19 mouse cellular contexts compared by ENCODE assay signal in the genomic region with DNA sequence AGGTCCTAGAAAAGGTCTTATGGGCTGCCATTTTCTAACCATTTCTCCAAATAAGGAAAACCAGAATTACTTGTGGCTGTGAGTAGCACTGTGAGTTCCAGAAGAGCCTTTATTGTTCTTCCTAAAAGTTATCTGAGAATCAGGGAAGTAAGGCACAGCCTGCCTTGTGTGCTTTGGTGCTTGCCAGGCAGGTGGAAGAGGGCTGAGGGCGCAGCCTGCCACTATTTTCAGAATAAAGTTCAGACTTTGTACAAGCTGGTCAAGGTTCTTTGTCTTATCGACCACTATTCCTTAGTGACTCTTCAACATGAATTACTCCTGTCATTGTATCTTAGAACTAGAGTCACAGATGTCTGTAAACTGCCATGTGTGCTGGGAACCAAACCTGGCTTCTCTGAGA.
A peak's percentile ranks its signal among the peaks of the same experiment; 100 is the strongest.
DNase-seq lines count a peak whose midpoint lies in the region; ATAC-seq and TF ChIP-seq lines count a peak whose summit lies in the region.
"Had no signal": no experiment of that assay in that cellular context is flagged by ENCODE, and none has a peak within 500 bp of the region (broad histone marks: within the 10 kb centered on the region; RNA-seq: fewer than 3 reads in every experiment).

No protein-coding gene starts in this region.

- TF ChIP-seq RAD21 in MEL (IDR thresholded peaks at IDR 0.05; ENCODE audit: low read depth, low read length) = no peak

- TF ChIP-seq CTCF in MEL (IDR thresholded peaks at IDR 0.05 in 2 of 3, conservative IDR thresholded peaks at IDR 0.05 in 1 of 3; ENCODE audit: control insufficient read depth in 1 of 3, insufficient read depth in 1 of 3, low read depth in 2 of 3, low read length in 3 of 3, poor library complexity in 1 of 3, severe bottlenecking in 1 of 3) = no peak
- TF ChIP-seq CTCF in embryonic fibroblast, embryonic 13.5 days (IDR thresholded peaks at IDR 0.05; ENCODE audit: borderline replicate concordance, insufficient read depth, low read length) = no peak
- no peak for TF ChIP-seq CTCF in small intestine, adult 2 months (IDR thresholded peaks at IDR 0.05; ENCODE audit: extremely low read depth, insufficient read length, insufficient replicate concordance, low read depth, low read length)

- H3K4me1 ChIP-seq in heart, embryonic 12.5 days (replicated peaks) = peaks cover 56% of the 10 kb centered on the region
- H3K4me1 ChIP-seq in MEL (ENCODE audit: control insufficient read depth in 1 of 2, insufficient read depth in 2 of 2, low read length in 2 of 2) = no peaks in the 10 kb centered on the region
- peaks cover 17% of the 10 kb centered on the region for H3K4me1 ChIP-seq in embryonic fibroblast, embryonic 13.5 days (ENCODE audit: control insufficient read depth, insufficient read depth, low read length)
- H3K4me1 ChIP-seq in small intestine, adult 2 months (ENCODE audit: control insufficient read depth, insufficient read depth, insufficient read length, low read length) = peaks cover 17% of the 10 kb centered on the region
- H3K4me1 ChIP-seq: neural tube, embryonic 13.5 days had no signal

- no peak for DNase-seq in heart, adult 8-10 months (ENCODE audit: low spot score)
- DNase-seq in MEL (ENCODE audit: low read depth, low spot score) = peak; percentile 9
- no peak for DNase-seq in frontal cortex, adult 2 months (ENCODE audit: extremely low spot score in 1 of 2, low spot score in 1 of 2)
- no peak for DNase-seq in embryo, embryonic 11 days
- DNase-seq: adrenal gland, adult 8-10 months; cerebellum, adult 9-11 months; kidney, adult 8-10 months; kidney, postnatal 25 days; lung, postnatal 14 days; midbrain, embryonic 14.5 days; right cerebral cortex, adult 18-20 months had no signal

- H3K27ac ChIP-seq in heart, embryonic 12.5 days (ENCODE audit: poor library complexity, severe bottlenecking) = peak overlapping the region; percentile 84
- no peak overlapping the region for H3K27ac ChIP-seq in MEL (ENCODE audit: control insufficient read depth, low read depth, low read length)
- H3K27ac ChIP-seq in embryonic fibroblast, embryonic 13.5 days (ENCODE audit: insufficient read depth, low read length) = peak overlapping the region; percentile 70
- peak overlapping the region; percentile 9; the same call in 1 of the 2 replicates for H3K27ac ChIP-seq in small intestine, adult 2 months (ENCODE audit: insufficient read depth, low read depth, low read length)
- H3K27ac ChIP-seq: neural tube, embryonic 13.5 days had no signal

- WGBS in heart, embryonic 12.5 days = 90% methylated on average over 2 of the region's 2 CpGs
- 34% methylated on average over 2 of the region's 2 CpGs for WGBS in small intestine, adult 2 months

- TF ChIP-seq EP300 in MEL (IDR thresholded peaks at IDR 0.05; ENCODE audit: low read depth in 1 of 2, low read length in 2 of 2) = no peak

- no peak for TF ChIP-seq POLR2A in MEL (IDR thresholded peaks at IDR 0.05; ENCODE audit: control insufficient read depth in 1 of 2, insufficient read depth in 1 of 2, low read depth in 1 of 2, low read length in 2 of 2, poor library complexity in 1 of 2)
- TF ChIP-seq POLR2A in embryonic fibroblast, embryonic 13.5 days (IDR thresholded peaks at IDR 0.05; ENCODE audit: low read depth, low read length) = no peak
- no peak for TF ChIP-seq POLR2A in small intestine, adult 2 months (IDR thresholded peaks at IDR 0.05; ENCODE audit: low read depth, low read length)

- H3K36me3 ChIP-seq in heart, embryonic 12.5 days = no peaks in the 10 kb centered on the region
- no peaks in the 10 kb centered on the region; a peak in 3 of 4 replicates for H3K36me3 ChIP-seq in MEL (ENCODE audit: control insufficient read depth in 1 of 2, insufficient read depth in 2 of 2, low read length in 2 of 2)
- H3K36me3 ChIP-seq in small intestine, adult 2 months (ENCODE audit: control insufficient read depth, insufficient read depth, low read length) = peaks cover 33% of the 10 kb centered on the region
- H3K36me3 ChIP-seq: embryonic facial prominence, embryonic 13.5 days; neural tube, embryonic 13.5 days had no signal

- ATAC-seq in heart, embryonic 12.5 days (ENCODE audit: insufficient number of reproducible peaks, low FRiP score) = no peak
- ATAC-seq: forebrain, embryonic 16.5 days; hindbrain, embryonic 16.5 days; Patski had no signal

- no peaks in the 10 kb centered on the region for H3K9me3 ChIP-seq in heart, embryonic 12.5 days (replicated peaks)
- H3K9me3 ChIP-seq in MEL (replicated peaks; ENCODE audit: insufficient read depth, low read length) = no peaks in the 10 kb centered on the region
- H3K9me3 ChIP-seq: embryonic facial prominence, embryonic 13.5 days; neural tube, embryonic 13.5 days had no signal

- no peaks in the 10 kb centered on the region for H3K79me2 ChIP-seq in MEL (ENCODE audit: control insufficient read depth, insufficient read depth, low read length, poor library complexity)

- no peak overlapping the region for H3K4me3 ChIP-seq in heart, embryonic 12.5 days
- no peak overlapping the region for H3K4me3 ChIP-seq in MEL (ENCODE audit: control insufficient read depth in 1 of 2, insufficient read depth in 1 of 2, low read depth in 2 of 2, low read length in 2 of 2)
- H3K4me3 ChIP-seq in embryonic fibroblast, embryonic 13.5 days (ENCODE audit: insufficient read depth, low read length) = no peak overlapping the region
- H3K4me3 ChIP-seq in small intestine, adult 2 months (ENCODE audit: low read depth, low read length) = no peak overlapping the region
- H3K4me3 ChIP-seq: embryonic facial prominence, embryonic 13.5 days; neural tube, embryonic 13.5 days had no signal

- H3K27me3 ChIP-seq in heart, embryonic 12.5 days (replicated peaks) = no peaks in the 10 kb centered on the region
- H3K27me3 ChIP-seq in MEL (ENCODE audit: control insufficient read depth in 1 of 2, insufficient read depth in 2 of 2, low read length in 2 of 2) = no peaks in the 10 kb centered on the region
- H3K27me3 ChIP-seq in small intestine, adult 2 months (ENCODE audit: control insufficient read depth, insufficient read depth, low read length) = no peaks in the 10 kb centered on the region
- H3K27me3 ChIP-seq: embryonic facial prominence, embryonic 13.5 days; neural tube, embryonic 13.5 days; Patski had no signal

- no peak overlapping the region for H3K9ac ChIP-seq in heart, embryonic 12.5 days
- H3K9ac ChIP-seq in MEL (ENCODE audit: control insufficient read depth, low read depth, low read length, poor library complexity, severe bottlenecking) = no peak overlapping the region
- H3K9ac ChIP-seq: embryonic facial prominence, embryonic 13.5 days; neural tube, embryonic 13.5 days had no signal

- H3K4me2 ChIP-seq in heart, embryonic 12.5 days = no peak overlapping the region
- H3K4me2 ChIP-seq: embryonic facial prominence, embryonic 13.5 days; neural tube, embryonic 13.5 days had no signal

TF ChIP-seq in MEL, 35 proteins besides CTCF, POLR2A, EP300 and RAD21:
- no peak for TF ChIP-seq MAZ (IDR thresholded peaks at IDR 0.05; ENCODE audit: low read depth, low read length)
- TF ChIP-seq ZMIZ1 (IDR thresholded peaks at IDR 0.05; ENCODE audit: low read depth, low read length) = no peak
- TF ChIP-seq RCOR1 (IDR thresholded peaks at IDR 0.05; ENCODE audit: low read depth, low read length) = no peak
- TF ChIP-seq ELF1 (IDR thresholded peaks at IDR 0.05; ENCODE audit: low read depth, low read length) = no peak
- TF ChIP-seq MYC (IDR thresholded peaks at IDR 0.05; ENCODE audit: low read depth, low read length) = no peak
- TF ChIP-seq TCF12 (IDR thresholded peaks at IDR 0.05; ENCODE audit: low read depth, low read length) = no peak
- no peak for TF ChIP-seq TAL1 (IDR thresholded peaks at IDR 0.05; ENCODE audit: low read length)
- TF ChIP-seq NELFE (IDR thresholded peaks at IDR 0.05; ENCODE audit: low read depth, low read length) = no peak
- TF ChIP-seq SMC3 (IDR thresholded peaks at IDR 0.05; ENCODE audit: low read depth, low read length) = no peak
- TF ChIP-seq MAFK (IDR thresholded peaks at IDR 0.05; ENCODE audit: borderline replicate concordance, low read depth, low read length) = no peak
- TF ChIP-seq E2F4 (IDR thresholded peaks at IDR 0.05; ENCODE audit: borderline replicate concordance, low read depth, low read length) = no peak
- no peak for TF ChIP-seq ZNF384 (IDR thresholded peaks at IDR 0.05; ENCODE audit: low read depth, low read length)
- TF ChIP-seq CHD1 (IDR thresholded peaks at IDR 0.05; ENCODE audit: low read depth, low read length) = no peak
